Mouse (Mus musculus) CH12.LX (cell line): Measurements from ENCODE around the gene Larp7. TPM values are rescaled to one million over a fixed set of nuclear protein-coding genes. Genes with fewer than 3 reads are reported as not detected.

ENCODE experiments used
- DNase-seq: peaks from one replicate; pipeline ENCODE4 v3.0.0-alpha.2; 2013; ENCODE audit errors: extremely low read depth
- H3K27ac ChIP-seq: 2 replicates; pipeline ENCODE4 v1.5.1; 2012; ENCODE audit warnings: low read depth, mild to moderate bottlenecking, control low read depth, moderate library complexity; ENCODE audit not compliant: insufficient read depth
- H3K27me3 ChIP-seq: replicated peaks from 2 replicates; pipeline ENCODE3; 2012; ENCODE audit warnings: inconsistent platforms
- H3K36me3 ChIP-seq, 2 experiments: replicated peaks in 1 of 2; 2 replicates each; pipeline versions ENCODE3 to v1.6.1; 2012; ENCODE audit warnings: inconsistent platforms in 1 of 2, low read length in 1 of 2, mild to moderate bottlenecking in 1 of 2, mixed read lengths in 1 of 2, moderate library complexity in 1 of 2; ENCODE audit not compliant: control insufficient read depth in 1 of 2, insufficient read depth in 1 of 2
- H3K4me1 ChIP-seq, 2 experiments: 2 replicates each; pipeline ENCODE4 v1.6.1; 2012; ENCODE audit warnings: inconsistent platforms in 1 of 2, moderate library complexity in 1 of 2; ENCODE audit not compliant: insufficient read depth in 2 of 2, control insufficient read depth in 1 of 2
- H3K4me2 ChIP-seq: 2 replicates; pipeline ENCODE4 v1.6.1; 2012; ENCODE audit warnings: low read depth, mild to moderate bottlenecking, control low read depth; ENCODE audit not compliant: poor library complexity, insufficient read depth, severe bottlenecking
- H3K4me3 ChIP-seq, 3 experiments: fragments of 150-350 bp in 1 of 3; sonication (generic) in 1 of 3; replicated peaks in 1 of 3; 2 replicates each; pipeline versions ENCODE3 to v1.5.1; 2011 to 2012; ENCODE audit warnings: low read depth in 2 of 3, low read length in 2 of 3, mild to moderate bottlenecking in 2 of 3, moderate library complexity in 2 of 3, control low read depth in 1 of 3, improper control_type of control experiment in 1 of 3, inconsistent platforms in 1 of 3, mixed read lengths in 1 of 3; ENCODE audit not compliant: poor library complexity in 1 of 3
- H3K79me2 ChIP-seq: replicated peaks from 2 replicates; pipeline ENCODE4 v1.6.1; 2012; ENCODE audit warnings: mild to moderate bottlenecking, moderate library complexity; ENCODE audit not compliant: control insufficient read depth, poor library complexity, insufficient read depth, severe bottlenecking; ENCODE audit errors: extremely low read depth
- H3K9ac ChIP-seq: 2 replicates; pipeline ENCODE4 v1.6.1; 2012; ENCODE audit warnings: low read depth, mild to moderate bottlenecking, control low read depth, moderate library complexity; ENCODE audit not compliant: insufficient read depth
- H3K9me3 ChIP-seq: replicated peaks from 2 replicates; pipeline ENCODE3; 2012; ENCODE audit warnings: low read length, inconsistent platforms, mixed read lengths
- BHLHE40 ChIP-seq: IDR thresholded peaks from 2 replicates; pipeline ENCODE4 v1.6.1; 2011; ENCODE audit warnings: mild to moderate bottlenecking, low read depth, low read length, improper control_type of control experiment
- CHD1 ChIP-seq: IDR thresholded peaks from 2 replicates; pipeline ENCODE4 v1.6.1; 2012; ENCODE audit warnings: low read depth, low read length, improper control_type of control experiment, inconsistent platforms
- CHD2 ChIP-seq: IDR thresholded peaks from 2 replicates; pipeline ENCODE4 v1.6.1; 2011; ENCODE audit warnings: low read length, improper control_type of control experiment
- CTCF ChIP-seq, 2 experiments: IDR thresholded peaks in 1 of 2; conservative IDR thresholded peaks in 1 of 2; 2 replicates each; pipeline ENCODE4 v1.5.1; 2011 to 2012; ENCODE audit warnings: low read depth in 2 of 2, low read length in 2 of 2, improper control_type of control experiment in 1 of 2, inconsistent platforms in 1 of 2, mild to moderate bottlenecking in 1 of 2, moderate library complexity in 1 of 2
- EP300 ChIP-seq: IDR thresholded peaks from 2 replicates; pipeline ENCODE4 v1.6.1; 2011; ENCODE audit warnings: low read length, improper control_type of control experiment
- ETS1 ChIP-seq: conservative IDR thresholded peaks from 2 replicates; pipeline ENCODE4 v1.6.1; 2012; ENCODE audit warnings: low read depth, mild to moderate bottlenecking, inconsistent platforms, low read length, improper control_type of control experiment, moderate library complexity
- IRF4 ChIP-seq: IDR thresholded peaks from 2 replicates; pipeline ENCODE4 v1.6.1; 2014; ENCODE audit warnings: low read depth, mild to moderate bottlenecking, inconsistent platforms, low read length, improper control_type of control experiment
- JUND ChIP-seq: conservative IDR thresholded peaks from 2 replicates; pipeline ENCODE4 v1.6.1; 2011; ENCODE audit warnings: low read depth, low read length, improper control_type of control experiment
- MAFK ChIP-seq: IDR thresholded peaks from 2 replicates; pipeline ENCODE4 v1.6.1; 2011; ENCODE audit warnings: low read length, improper control_type of control experiment; ENCODE audit not compliant: insufficient replicate concordance
- POLR2A ChIP-seq: IDR thresholded peaks from 2 replicates; pipeline ENCODE4 v1.6.1; 2011; ENCODE audit warnings: low read depth, mild to moderate bottlenecking, improper control_type of control experiment, low read length
- RCOR1 ChIP-seq: conservative IDR thresholded peaks from 2 replicates; pipeline ENCODE4 v1.6.1; 2012; ENCODE audit warnings: low read depth, mild to moderate bottlenecking, inconsistent platforms, low read length, improper control_type of control experiment
- SIN3A ChIP-seq: IDR thresholded peaks from 2 replicates; pipeline ENCODE4 v1.6.1; 2012; ENCODE audit warnings: low read length, improper control_type of control experiment, inconsistent platforms
- SMC3 ChIP-seq: IDR thresholded peaks from 2 replicates; pipeline ENCODE4 v1.6.1; 2011; ENCODE audit warnings: low read depth, low read length, improper control_type of control experiment
- UBTF ChIP-seq: IDR thresholded peaks from 2 replicates; pipeline ENCODE4 v1.6.1; 2012; ENCODE audit warnings: low read depth, mild to moderate bottlenecking, inconsistent platforms, low read length, improper control_type of control experiment, moderate library complexity
- USF1 ChIP-seq: IDR thresholded peaks from 2 replicates; pipeline ENCODE4 v1.6.1; 2014; ENCODE audit warnings: low read depth, mild to moderate bottlenecking, inconsistent platforms, low read length, improper control_type of control experiment
- USF2 ChIP-seq: conservative IDR thresholded peaks from 2 replicates; pipeline ENCODE4 v1.6.1; 2011; ENCODE audit warnings: low read depth, low read length, improper control_type of control experiment
- ZMIZ1 ChIP-seq: IDR thresholded peaks from 2 replicates; pipeline ENCODE4 v1.6.1; 2012; ENCODE audit warnings: low read depth, mild to moderate bottlenecking, inconsistent platforms, low read length, improper control_type of control experiment
- ZNF384 ChIP-seq: IDR thresholded peaks from 2 replicates; pipeline ENCODE4 v1.6.1; 2012; ENCODE audit warnings: low read depth, low read length, improper control_type of control experiment, inconsistent platforms
- dilution Hi-C: fragments of 300-500 bp; cut with MboI; formaldehyde crosslinking; loops from 2 replicates; pipeline ENCODE4 v1.14.3; 2020; ENCODE audit warnings: low sequenced_read_pairs; ENCODE audit not compliant: extremely low pct_unique_long_range_greater_than_20kb, extremely low pct_ligation_motif_present
- in situ Hi-C: fragments of 300-500 bp; cut with MboI; formaldehyde crosslinking; loops from 3 replicates; pipeline ENCODE4 v1.14.3; 2019; ENCODE audit warnings: low sequenced_read_pairs, low pct_ligation_motif_present, low pct_unique_long_range_greater_than_20kb, mixed read lengths
- polyA plus RNA-seq: library from polyadenylated mRNA; unstranded; fragments of >175 nt; gene quantifications from 2 replicates; pipeline ENCODE4 v1.2.1, GENCODE M21; 2012; ENCODE audit warnings: low read depth; ENCODE audit not compliant: insufficient read length
- total RNA-seq, 2 experiments: library from RNA; depleted of rRNA; stranded (reverse); fragments of 300-350 nt in 1 of 2; fragments of >200 nt in 1 of 2; gene quantifications; 2 replicates each; pipeline ENCODE4 v1.2.3; 2012 to 2014

Gene Larp7
- total and polyA plus RNA-seq, 3 experiments = 28.9 to 70.6 (median 35.5) TPM

GRCm38 (mm10) chr3:127513699-127514098, 39.5 kb downstream of the Larp7 start:
- DNase-seq = peak; percentile 49
- dilution Hi-C loops = no loop called here
- H3K27ac ChIP-seq = no peak overlapping the region

GRCm38 (mm10) chr3:127512794-127513335, 40.3 kb downstream of the Larp7 start:
- TF ChIP-seq CHD2 (peak; percentile 26; the same call in 1 of the 2 replicates), USF2 (no peak), CHD1 (peak; percentile 56; the same call in 1 of the 2 replicates)
- Histone ChIP-seq H3K9ac (peak overlapping the region; percentile 52), H3K79me2 (no peaks in the 10 kb centered on the region), H3K27me3 (no peaks in the 10 kb centered on the region), H3K9me3 (no peaks in the 10 kb centered on the region), H3K4me3 (peak overlapping the region in 2 of 3 experiments; percentile 15 to 20), H3K4me1 (peaks cover 14 to 31% of the 10 kb centered on the region in 2 experiments), H3K4me2 (peak overlapping the region; percentile 19; the same call in 1 of the 2 replicates), H3K36me3 (no peaks in the 10 kb centered on the region), H3K27ac (peak overlapping the region; percentile 56)
- dilution Hi-C loops = no loop called here
- no peak for DNase-seq
- in situ Hi-C loops = no loop called here

More at GRCm38 (mm10) chr3:127513699-127514098, 39.5 kb downstream of the Larp7 start:
- H3K4me2 ChIP-seq = peak overlapping the region; percentile 59
- H3K79me2 ChIP-seq = no peaks in the 10 kb centered on the region
- peak overlapping the region; percentile 52; the same call in 1 of the 2 replicates for H3K9ac ChIP-seq
- no peaks in the 10 kb centered on the region for H3K9me3 ChIP-seq
- H3K4me3 ChIP-seq = no peak overlapping the region
- in situ Hi-C loops = no loop called here
- peaks cover 14 to 31% of the 10 kb centered on the region in 2 experiments for H3K4me1 ChIP-seq
- no peaks in the 10 kb centered on the region for H3K36me3 ChIP-seq
- TF ChIP-seq MAFK (no peak), EP300 (peak; percentile 38; the same call in 1 of the 2 replicates), UBTF (no peak), RCOR1 (no peak), ZMIZ1 (no peak), CTCF (conservative IDR thresholded peaks at IDR 0.05 in 1 of 2, IDR thresholded peaks at IDR 0.05 in 1 of 2; ENCODE audit: low read depth in 2 of 2, low read length in 2 of 2) (no peak), ETS1 (peak; percentile 53), BHLHE40 (peak; percentile 55), IRF4 (peak; percentile 11; the same call in 1 of the 2 replicates), SMC3 (no peak), SIN3A (no peak), JUND (no peak), POLR2A (no peak), USF2 (no peak), ZNF384 (no peak), USF1 (no peak)
- H3K27me3 ChIP-seq = no peaks in the 10 kb centered on the region
